Mouse (Mus musculus): ENCODE measurements around the gene Tldc2. TPM values are rescaled to one million over a fixed set of nuclear protein-coding genes. Genes with fewer than 3 reads are reported as not detected.

Tldc2 gene
- total and polyA plus RNA-seq, 2 experiments from 2014 or later, result not detected

DNA sequence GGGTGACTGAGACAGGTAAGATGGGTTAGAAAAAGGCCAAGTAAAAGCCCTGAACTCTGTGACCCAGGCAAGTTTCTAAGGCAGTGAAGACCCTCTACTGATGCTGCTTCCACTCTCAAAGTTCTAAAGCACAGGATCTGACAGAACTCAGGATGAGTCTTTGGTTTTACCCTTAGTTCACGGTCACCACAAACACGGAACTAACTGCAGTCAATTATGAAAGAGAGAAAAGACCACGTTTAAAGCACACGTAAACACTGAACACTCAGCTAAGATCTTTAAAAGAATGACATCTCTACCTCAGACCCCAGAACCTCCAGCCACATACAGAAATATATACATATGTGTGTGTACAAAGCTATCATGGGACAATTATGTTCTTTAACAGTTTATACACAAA is 42.2 kb downstream of the Tldc2 start:
- ATAC-seq (ENCODE audit: insufficient read depth, low read depth), result no peak
- no peak overlapping the region for H3K4me3 ChIP-seq (ENCODE audit: low read depth, low read length)
- TF ChIP-seq CTCF (IDR thresholded peaks at IDR 0.05; ENCODE audit: low read depth) (no peak), EP300 (IDR thresholded peaks at IDR 0.05; ENCODE audit: low read depth) (no peak)
- no peak overlapping the region for H3K4me2 ChIP-seq (ENCODE audit: low read depth, low read length)
- H3K27ac ChIP-seq (ENCODE audit: low read depth), result no peak overlapping the region
- no peaks in the 10 kb centered on the region for H3K9me3 ChIP-seq (replicated peaks; ENCODE audit: control insufficient read depth, low read length)
- WGBS, result 78% methylated on average over 4 of the region's 4 CpGs
- H3K27me3 ChIP-seq (ENCODE audit: control insufficient read depth, insufficient read depth, low read length), result no peaks in the 10 kb centered on the region
- no peak overlapping the region for H3K9ac ChIP-seq (replicated peaks; ENCODE audit: low read depth, low read length)
- H3K36me3 ChIP-seq (replicated peaks; ENCODE audit: control insufficient read depth, insufficient read depth, low read length), result peaks cover 26% of the 10 kb centered on the region
- 0 out of 2 replicates have a peak, but pooled peaks cover 4% of the 10 kb centered on the region for H3K4me1 ChIP-seq (ENCODE audit: control insufficient read depth, insufficient read depth)
- DNase-seq (ENCODE audit: low spot score), result no peak

DNA sequence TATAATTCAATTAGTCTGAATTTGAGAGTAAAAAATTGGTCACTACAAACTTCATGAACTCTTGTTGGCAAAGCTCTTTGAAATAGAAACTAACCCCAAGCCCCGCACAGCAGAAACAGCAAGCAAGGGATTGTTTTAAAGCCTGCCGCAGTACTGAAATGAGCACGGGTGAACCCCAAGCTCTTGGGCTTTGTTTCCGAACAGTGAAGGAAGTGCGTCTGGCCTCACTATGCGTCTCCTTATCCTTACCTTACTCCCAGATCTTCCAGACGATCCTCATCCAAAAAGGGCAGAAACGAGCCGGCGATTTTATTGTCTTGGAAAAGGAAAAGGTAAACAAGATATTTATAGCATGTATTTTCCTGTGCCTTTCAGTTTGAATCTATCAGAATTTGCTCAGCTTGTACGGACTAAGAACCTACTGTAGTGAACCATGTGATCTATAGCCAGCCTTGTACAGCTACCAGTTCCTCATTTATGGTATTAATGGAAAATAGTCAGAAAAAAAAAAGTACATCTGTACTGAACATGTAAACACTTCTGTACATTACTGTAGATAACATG is 42.8 kb downstream of the Tldc2 start:
- DNase-seq (ENCODE audit: low spot score), result no peak
- WGBS, result 68% methylated on average over 11 of the region's 11 CpGs

DNA sequence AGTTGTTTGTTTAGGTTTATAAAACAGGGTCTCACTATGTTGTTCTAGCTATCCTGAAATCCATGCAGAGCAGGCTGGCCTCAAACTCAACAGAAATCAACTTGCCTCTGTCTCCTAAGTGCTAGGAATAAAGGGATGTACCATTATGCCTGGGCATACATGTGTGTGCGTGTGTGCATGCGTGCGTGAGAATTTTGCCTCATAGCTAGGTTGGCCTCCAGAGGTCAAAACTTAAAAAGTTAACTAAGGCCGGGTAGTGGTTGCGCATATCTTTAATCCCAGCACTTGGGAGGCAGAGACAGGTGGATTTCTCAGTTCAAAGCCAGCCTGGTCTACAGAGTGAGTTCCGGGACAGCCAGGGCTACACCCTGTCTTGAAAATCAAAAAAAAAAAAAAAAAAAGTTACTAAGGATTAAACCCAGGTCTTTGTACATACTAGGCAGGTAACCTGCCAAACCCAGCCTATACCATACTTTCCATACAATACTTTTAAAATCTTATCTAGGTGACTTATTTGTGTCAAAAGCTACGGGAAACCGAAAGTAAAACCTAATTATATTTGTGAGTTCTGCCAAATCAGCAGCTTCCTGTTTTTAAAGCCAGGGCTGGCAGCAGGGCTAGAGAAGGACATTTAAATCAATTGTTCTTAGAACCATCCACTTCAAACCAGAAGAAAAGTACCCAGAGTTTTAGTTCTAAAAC is 44.1 kb downstream of the Tldc2 start:
- peak overlapping the region; percentile 35; the same call in 1 of the 2 replicates for H3K27ac ChIP-seq (ENCODE audit: low read depth)
- no peaks in the 10 kb centered on the region for H3K9me3 ChIP-seq (replicated peaks; ENCODE audit: control insufficient read depth, low read length)

More for the DNA sequence above, 42.8 kb downstream of the Tldc2 start:
- no peak for ATAC-seq (ENCODE audit: insufficient read depth, low read depth)
- no peaks in the 10 kb centered on the region for H3K9me3 ChIP-seq (replicated peaks; ENCODE audit: control insufficient read depth, low read length)
- no peak overlapping the region for H3K27ac ChIP-seq (ENCODE audit: low read depth)
- H3K36me3 ChIP-seq (replicated peaks; ENCODE audit: control insufficient read depth, insufficient read depth, low read length), result peaks cover 26% of the 10 kb centered on the region
- H3K4me1 ChIP-seq (ENCODE audit: control insufficient read depth, insufficient read depth), result 0 out of 2 replicates have a peak, but pooled peaks cover 4% of the 10 kb centered on the region
- TF ChIP-seq CTCF (IDR thresholded peaks at IDR 0.05; ENCODE audit: low read depth) (no peak), EP300 (IDR thresholded peaks at IDR 0.05; ENCODE audit: low read depth) (no peak)
- H3K4me3 ChIP-seq (ENCODE audit: low read depth, low read length), result 0 out of 2 replicates have a peak overlapping the region, but pooled peaks have one; percentile 5
- no peak overlapping the region for H3K9ac ChIP-seq (replicated peaks; ENCODE audit: low read depth, low read length)
- no peaks in the 10 kb centered on the region for H3K27me3 ChIP-seq (ENCODE audit: control insufficient read depth, insufficient read depth, low read length)
- H3K4me2 ChIP-seq (ENCODE audit: low read depth, low read length), result peak overlapping the region; percentile 34

DNA sequence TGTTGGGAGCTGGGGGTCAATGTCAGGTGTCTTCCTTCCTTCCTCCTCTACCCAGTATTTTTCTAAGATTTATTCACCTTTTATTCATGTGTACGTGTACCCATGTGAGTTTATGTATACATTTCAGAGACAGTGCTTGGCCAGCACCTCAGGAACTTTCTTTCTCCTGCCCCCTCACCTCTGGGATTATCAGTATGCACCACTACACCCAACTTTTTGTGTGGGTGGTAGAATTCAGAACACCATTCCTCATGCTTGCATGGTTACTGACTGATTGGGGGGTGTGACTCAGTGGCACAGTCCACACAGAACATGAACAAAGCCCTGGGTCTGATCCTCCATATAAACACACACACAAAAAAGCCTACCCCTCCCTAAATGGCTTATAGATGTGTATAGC is 45.2 kb downstream of the Tldc2 start:
- Histone ChIP-seq H3K9ac (replicated peaks; ENCODE audit: low read depth, low read length) (no peak overlapping the region), H3K4me1 (ENCODE audit: control insufficient read depth, insufficient read depth) (0 out of 2 replicates have a peak, but pooled peaks cover 4% of the 10 kb centered on the region), H3K27me3 (ENCODE audit: control insufficient read depth, insufficient read depth, low read length) (no peaks in the 10 kb centered on the region), H3K4me3 (ENCODE audit: low read depth, low read length) (no peak overlapping the region), H3K36me3 (replicated peaks; ENCODE audit: control insufficient read depth, insufficient read depth, low read length) (peaks cover 15% of the 10 kb centered on the region; the same call in 1 of the 2 replicates), H3K9me3 (replicated peaks; ENCODE audit: control insufficient read depth, low read length) (no peaks in the 10 kb centered on the region), H3K27ac (ENCODE audit: low read depth) (no peak overlapping the region), H3K4me2 (ENCODE audit: low read depth, low read length) (no peak overlapping the region)
- DNase-seq (ENCODE audit: low spot score) (no peak), ATAC-seq (ENCODE audit: insufficient read depth, low read depth) (no peak)
- WGBS, result 82% methylated on average over 1 of the region's 1 CpGs
- TF ChIP-seq EP300 (IDR thresholded peaks at IDR 0.05; ENCODE audit: low read depth) (no peak), CTCF (IDR thresholded peaks at IDR 0.05; ENCODE audit: low read depth) (no peak)

More for the DNA sequence above, 44.1 kb downstream of the Tldc2 start:
- Histone ChIP-seq H3K4me1 (ENCODE audit: control insufficient read depth, insufficient read depth) (0 out of 2 replicates have a peak, but pooled peaks cover 4% of the 10 kb centered on the region), H3K36me3 (replicated peaks; ENCODE audit: control insufficient read depth, insufficient read depth, low read length) (peaks cover 19% of the 10 kb centered on the region), H3K9ac (replicated peaks; ENCODE audit: low read depth, low read length) (no peak overlapping the region), H3K27me3 (ENCODE audit: control insufficient read depth, insufficient read depth, low read length) (no peaks in the 10 kb centered on the region), H3K4me2 (ENCODE audit: low read depth, low read length) (peak overlapping the region; percentile 18; the same call in 1 of the 2 replicates), H3K4me3 (ENCODE audit: low read depth, low read length) (no peak overlapping the region)
- TF ChIP-seq CTCF (IDR thresholded peaks at IDR 0.05; ENCODE audit: low read depth), result no peak
- ATAC-seq (ENCODE audit: insufficient read depth, low read depth) (no peak), DNase-seq (ENCODE audit: low spot score) (peak; percentile 25)
- WGBS, result 77% methylated on average over 8 of the region's 8 CpGs

DNA sequence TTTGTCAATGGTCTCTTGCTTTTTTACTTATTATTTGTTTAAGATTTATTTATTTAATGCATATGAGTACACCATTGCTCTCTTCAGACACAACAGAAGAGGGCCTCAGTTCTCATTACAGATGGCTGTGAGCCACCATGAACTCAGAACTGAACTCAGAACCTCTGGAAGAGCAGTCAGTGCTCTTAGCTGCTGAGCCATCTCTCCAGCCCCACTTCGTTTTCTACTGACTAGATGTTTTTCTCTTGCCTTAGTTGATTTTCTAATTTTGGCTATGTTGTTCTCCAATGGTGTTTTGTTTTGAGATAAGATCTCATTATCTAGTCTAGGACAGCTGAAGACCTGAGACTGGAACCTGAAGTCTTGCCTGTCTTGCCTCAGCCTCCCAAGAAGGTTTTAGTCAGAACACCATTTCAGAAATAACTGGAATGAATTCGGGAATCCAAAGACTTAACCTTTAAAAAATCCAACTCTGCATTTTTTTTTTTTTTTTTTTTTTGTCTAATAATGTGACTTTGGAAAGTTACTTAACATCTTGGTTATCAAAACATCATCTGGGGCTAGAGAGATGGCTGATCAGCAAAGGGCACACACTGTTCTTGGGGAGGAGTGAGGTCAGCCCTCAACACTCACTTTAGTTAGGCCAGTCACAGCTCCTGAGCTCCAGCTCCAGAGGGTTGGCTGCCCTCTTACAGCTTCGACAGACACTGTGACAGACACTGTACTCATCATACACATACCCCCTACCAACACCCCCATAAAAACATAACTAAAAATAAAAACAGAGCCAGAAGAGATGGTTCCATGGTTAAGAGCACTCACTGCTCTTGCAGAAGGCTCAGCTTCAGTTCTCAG is 46.1 kb downstream of the Tldc2 start:
- H3K4me3 ChIP-seq (ENCODE audit: low read depth, low read length), result no peak overlapping the region
- WGBS, result 54% methylated on average over 3 of the region's 3 CpGs
- H3K4me1 ChIP-seq (ENCODE audit: control insufficient read depth, insufficient read depth), result 0 out of 2 replicates have a peak, but pooled peaks cover 4% of the 10 kb centered on the region
- H3K27ac ChIP-seq (ENCODE audit: low read depth), result no peak overlapping the region
- H3K4me2 ChIP-seq (ENCODE audit: low read depth, low read length), result no peak overlapping the region
- no peak overlapping the region for H3K9ac ChIP-seq (replicated peaks; ENCODE audit: low read depth, low read length)
- DNase-seq (ENCODE audit: low spot score) (no peak), ATAC-seq (ENCODE audit: insufficient read depth, low read depth) (no peak)
- no peak for TF ChIP-seq CTCF (IDR thresholded peaks at IDR 0.05; ENCODE audit: low read depth)
- TF ChIP-seq EP300 (IDR thresholded peaks at IDR 0.05; ENCODE audit: low read depth), result no peak
- no peaks in the 10 kb centered on the region for H3K27me3 ChIP-seq (ENCODE audit: control insufficient read depth, insufficient read depth, low read length)
- peaks cover 7% of the 10 kb centered on the region; the same call in 1 of the 2 replicates for H3K36me3 ChIP-seq (replicated peaks; ENCODE audit: control insufficient read depth, insufficient read depth, low read length)
- H3K9me3 ChIP-seq (replicated peaks; ENCODE audit: control insufficient read depth, low read length), result no peaks in the 10 kb centered on the region
